Mouse (Mus musculus) forebrain, embryonic 11.5 days (tissue): ENCODE measurements at regions not wholly inside any gene's neighbourhood (a gene's known extent, or its start where the extent isn't known, plus 50 kb on each side); places are given as distances from the start of the nearest gene placed in this dataset.
A peak's percentile ranks its signal among the peaks of the same experiment; 100 is the strongest.
"Not testable (repeated sequence)": the region's sequence is repeated elsewhere in the genome, so short reads cannot be mapped to it uniquely, and the experiment has no call there.

Source experiments
- ATAC-seq: fragments of 200-750 bp; cut with Nextera tagmentation; replicated peaks from 2 replicates; pipeline ENCODE4 v1.8.0; 2017; ENCODE audit warnings: moderate TSS enrichment; ENCODE audit not compliant: low FRiP score
- DNase-seq: peaks from one replicate; pipeline ENCODE4 v3.0.0-alpha.2; 2017; ENCODE audit warnings: low spot score
- H3K27ac ChIP-seq: fragments of 300-500 bp; sonication (generic); 2 replicates; pipeline ENCODE4 v1.5.1; 2014; ENCODE audit warnings: low read depth, low read length
- H3K27me3 ChIP-seq: fragments of 300-500 bp; sonication (generic); 2 replicates; pipeline ENCODE4 v1.6.1; 2014; ENCODE audit warnings: mild to moderate bottlenecking, low read length, mixed read lengths; ENCODE audit not compliant: control insufficient read depth, insufficient read depth
- H3K36me3 ChIP-seq: fragments of 300-500 bp; sonication (generic); 2 replicates; pipeline ENCODE4 v1.6.1; 2014; ENCODE audit warnings: mild to moderate bottlenecking, low read length, moderate library complexity, mixed read lengths; ENCODE audit not compliant: control insufficient read depth, insufficient read depth
- H3K4me1 ChIP-seq: fragments of 300-500 bp; sonication (generic); replicated peaks from 2 replicates; pipeline ENCODE4 v1.6.1; 2014; ENCODE audit warnings: low read length, mixed read lengths; ENCODE audit not compliant: control insufficient read depth, insufficient read depth
- H3K4me2 ChIP-seq: fragments of 300-500 bp; sonication (generic); 2 replicates; pipeline ENCODE4 v1.6.1; 2014; ENCODE audit warnings: low read depth, mild to moderate bottlenecking, low read length, moderate library complexity, mixed read lengths; ENCODE audit not compliant: severe bottlenecking
- H3K4me3 ChIP-seq: fragments of 300-500 bp; sonication (generic); 2 replicates; pipeline ENCODE4 v1.5.1; 2014; ENCODE audit warnings: low read depth, low read length
- H3K9ac ChIP-seq: fragments of 300-500 bp; sonication (generic); 2 replicates; pipeline ENCODE4 v1.6.1; 2014; ENCODE audit warnings: low read length
- H3K9me3 ChIP-seq: fragments of 300-500 bp; sonication (generic); 2 replicates; pipeline ENCODE4 v1.6.1; 2016; ENCODE audit warnings: low read length, mixed read lengths; ENCODE audit not compliant: control insufficient read depth
- whole genome bisulfite sequencing: fragments of 180-500 bp; shearing (Covaris S2); extraction: QIAGEN DNeasy Blood & Tissue Kit; methylation state at CpG from one replicate; pipeline ENCODE4 v1.1.7; 2014; 5-methylcytosine and 5-hydroxymethylcytosine counted together

GRCm38 (mm10) chr15:42107106-42107505, 1972.9 kb downstream of the 9330182O14Rik start:
- no peak for ATAC-seq

GRCm38 (mm10) chr15:42111811-42112210, 1977.6 kb downstream of the 9330182O14Rik start:
- Histone ChIP-seq H3K4me3 (no peak overlapping the region), H3K27me3 (no peaks in the 10 kb centered on the region), H3K4me2 (no peak overlapping the region), H3K27ac (no peak overlapping the region), H3K9ac (no peak overlapping the region), H3K9me3 (no peaks in the 10 kb centered on the region), H3K4me1 (no peaks in the 10 kb centered on the region), H3K36me3 (no peaks in the 10 kb centered on the region)
- 67% methylated on average over 5 of the region's 5 CpGs for WGBS
- DNase-seq (no peak), ATAC-seq (no peak)

More at GRCm38 (mm10) chr15:42107106-42107505, 1972.9 kb downstream of the 9330182O14Rik start:
- H3K4me3 ChIP-seq = no peak overlapping the region
- H3K4me2 ChIP-seq = no peak overlapping the region
- no peaks in the 10 kb centered on the region for H3K9me3 ChIP-seq
- H3K27ac ChIP-seq = no peak overlapping the region
- H3K4me1 ChIP-seq = no peaks in the 10 kb centered on the region
- no peaks in the 10 kb centered on the region for H3K27me3 ChIP-seq
- H3K36me3 ChIP-seq = no peaks in the 10 kb centered on the region
- H3K9ac ChIP-seq = no peak overlapping the region
- DNase-seq = no peak

- 78% methylated on average over 1 of the region's 1 CpGs for WGBS
- Histone ChIP-seq H3K27ac (no peak overlapping the region), H3K36me3 (no peaks in the 10 kb centered on the region), H3K4me3 (no peak overlapping the region), H3K9ac (no peak overlapping the region), H3K4me1 (no peaks in the 10 kb centered on the region), H3K27me3 (no peaks in the 10 kb centered on the region), H3K4me2 (no peak overlapping the region), H3K9me3 (no peaks in the 10 kb centered on the region)
- ATAC-seq = no peak
- no peak for DNase-seq
Measured at GRCm38 (mm10) chr15:42127471-42127870, 1993.3 kb downstream of the 9330182O14Rik start.

GRCm38 (mm10) chr15:42128976-42129375, 1994.8 kb downstream of the 9330182O14Rik start:
- DNase-seq = no peak
- WGBS = 94% methylated on average over 3 of the region's 3 CpGs
- Histone ChIP-seq H3K4me1 (no peaks in the 10 kb centered on the region), H3K4me2 (no peak overlapping the region), H3K4me3 (no peak overlapping the region), H3K36me3 (no peaks in the 10 kb centered on the region), H3K27me3 (no peaks in the 10 kb centered on the region), H3K27ac (no peak overlapping the region), H3K9ac (no peak overlapping the region), H3K9me3 (no peaks in the 10 kb centered on the region)
- ATAC-seq = no peak

GRCm38 (mm10) chr15:42166546-42166945, 2032.4 kb downstream of the 9330182O14Rik start:
- ATAC-seq (no peak), DNase-seq (no peak)
- no peak overlapping the region for H3K9ac ChIP-seq
- no peaks in the 10 kb centered on the region for H3K9me3 ChIP-seq
- no peaks in the 10 kb centered on the region for H3K27me3 ChIP-seq
- H3K27ac ChIP-seq = no peak overlapping the region
- H3K36me3 ChIP-seq = no peaks in the 10 kb centered on the region
- H3K4me1 ChIP-seq = no peaks in the 10 kb centered on the region
- H3K4me3 ChIP-seq = no peak overlapping the region
- H3K4me2 ChIP-seq = no peak overlapping the region

GRCm38 (mm10) chr15:42177766-42178165, 2043.6 kb downstream of the 9330182O14Rik start:
- not testable (repeated sequence) for H3K4me3 ChIP-seq, H3K9me3 ChIP-seq, H3K4me1 ChIP-seq, H3K27me3 ChIP-seq, H3K36me3 ChIP-seq, ATAC-seq, H3K27ac ChIP-seq, H3K4me2 ChIP-seq, H3K9ac ChIP-seq, DNase-seq
- 95% methylated on average over 1 of the region's 1 CpGs for WGBS

GRCm38 (mm10) chr15:42207187-42207846, 2073.2 kb downstream of the 9330182O14Rik start:
- Histone ChIP-seq H3K4me1 (no peaks in the 10 kb centered on the region), H3K36me3 (no peaks in the 10 kb centered on the region), H3K9me3 (no peaks in the 10 kb centered on the region), H3K27me3 (no peaks in the 10 kb centered on the region), H3K27ac (no peak overlapping the region), H3K9ac (no peak overlapping the region), H3K4me2 (no peak overlapping the region), H3K4me3 (no peak overlapping the region)
- DNase-seq (no peak), ATAC-seq (peak; percentile 88)
- 36% methylated on average over 5 of the region's 5 CpGs for WGBS

- no peaks in the 10 kb centered on the region for H3K4me1 ChIP-seq
- H3K9me3 ChIP-seq = no peaks in the 10 kb centered on the region
- ATAC-seq (no peak), DNase-seq (no peak)
- no peaks in the 10 kb centered on the region for H3K27me3 ChIP-seq
- no peak overlapping the region for H3K9ac ChIP-seq
- no peaks in the 10 kb centered on the region for H3K36me3 ChIP-seq
- no peak overlapping the region for H3K4me3 ChIP-seq
- no peak overlapping the region for H3K4me2 ChIP-seq
- WGBS = 92% methylated on average over 11 of the region's 11 CpGs
- no peak overlapping the region for H3K27ac ChIP-seq
Measured at GRCm38 (mm10) chr15:42219496-42219895, 2085.3 kb downstream of the 9330182O14Rik start.

GRCm38 (mm10) chr15:42220005-42220404, 2085.8 kb downstream of the 9330182O14Rik start:
- H3K36me3 ChIP-seq = no peaks in the 10 kb centered on the region
- H3K4me3 ChIP-seq = no peak overlapping the region
- no peak overlapping the region for H3K27ac ChIP-seq
- H3K9me3 ChIP-seq = no peaks in the 10 kb centered on the region
- no peak overlapping the region for H3K9ac ChIP-seq
- no peaks in the 10 kb centered on the region for H3K4me1 ChIP-seq
- 80% methylated on average over 3 of the region's 3 CpGs for WGBS
- H3K4me2 ChIP-seq = no peak overlapping the region
- no peak for ATAC-seq
- H3K27me3 ChIP-seq = no peaks in the 10 kb centered on the region
- DNase-seq = no peak
